Mouse (Mus musculus) neural tube, embryonic 10.5 days (tissue): ENCODE measurements around the gene Prmt1.
A peak's percentile ranks its signal among the peaks of the same experiment; 100 is the strongest.
"Not testable (repeated sequence)": the region's sequence is repeated elsewhere in the genome, so short reads cannot be mapped to it uniquely, and the experiment has no call there.

Experiments
- DNase-seq: peaks from one replicate; pipeline ENCODE4 v3.0.0-alpha.2; 2017; ENCODE audit warnings: low spot score; ENCODE audit errors: extremely low spot score

Prmt1 gene

DNA sequence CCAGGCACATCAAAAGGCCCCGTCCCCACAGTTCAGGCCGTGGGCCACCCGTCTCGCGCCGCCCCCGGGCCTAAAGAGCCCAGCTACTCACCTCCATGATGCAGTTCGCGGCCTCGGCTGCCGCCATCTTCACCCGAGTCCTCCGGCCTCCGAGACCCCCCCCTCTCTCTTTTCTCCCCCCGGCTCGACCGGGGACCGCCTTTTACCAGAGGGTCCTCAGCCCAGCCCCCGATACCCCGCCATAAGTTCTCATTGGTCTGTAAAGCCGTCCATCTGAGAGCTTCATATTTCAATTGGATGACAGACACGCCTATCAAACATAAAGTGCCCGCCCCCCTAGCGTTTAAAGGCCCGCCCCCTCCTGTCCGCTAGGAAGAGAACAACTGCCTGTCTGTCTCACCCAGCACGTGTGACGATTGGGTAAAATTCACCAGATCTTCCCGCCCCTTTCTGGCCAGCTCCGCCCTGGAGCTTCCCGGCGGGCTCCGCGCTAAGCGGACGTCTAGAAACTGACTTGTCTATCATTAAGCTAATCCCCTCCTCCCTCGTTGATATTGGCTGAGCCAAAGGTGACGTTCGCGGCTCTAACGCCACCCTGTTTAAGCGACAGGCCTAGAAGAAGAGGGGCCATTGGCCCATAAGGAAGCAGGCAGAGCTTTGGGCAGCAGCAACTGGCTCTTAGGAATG, at the start of gene Prmt1:
Gene Prmt1, minus strand, starts transcription at position 377 of the 687 bp plus-strand sequence.
- peak; percentile 94 for DNase-seq

DNA sequence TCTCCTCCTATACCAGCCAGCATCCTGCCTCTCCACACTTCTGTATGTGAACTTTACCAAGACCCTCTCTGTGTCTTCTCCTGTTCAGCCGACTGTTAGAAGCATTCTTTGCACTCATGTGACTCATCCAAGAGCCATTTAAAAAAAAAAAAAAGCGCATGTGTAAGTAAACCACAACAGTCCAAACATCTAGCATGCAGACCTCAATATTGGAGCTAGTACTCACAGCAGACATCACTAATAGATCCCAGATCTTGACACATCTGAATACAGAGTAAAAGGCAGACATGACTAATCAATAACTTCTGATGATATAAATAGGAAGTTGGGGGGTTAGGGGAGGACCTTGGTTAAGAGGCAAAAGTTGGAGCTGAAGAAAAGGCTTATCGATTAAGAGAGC, 49.3 kb upstream of the Prmt1 start:
- DNase-seq: no peak

DNA sequence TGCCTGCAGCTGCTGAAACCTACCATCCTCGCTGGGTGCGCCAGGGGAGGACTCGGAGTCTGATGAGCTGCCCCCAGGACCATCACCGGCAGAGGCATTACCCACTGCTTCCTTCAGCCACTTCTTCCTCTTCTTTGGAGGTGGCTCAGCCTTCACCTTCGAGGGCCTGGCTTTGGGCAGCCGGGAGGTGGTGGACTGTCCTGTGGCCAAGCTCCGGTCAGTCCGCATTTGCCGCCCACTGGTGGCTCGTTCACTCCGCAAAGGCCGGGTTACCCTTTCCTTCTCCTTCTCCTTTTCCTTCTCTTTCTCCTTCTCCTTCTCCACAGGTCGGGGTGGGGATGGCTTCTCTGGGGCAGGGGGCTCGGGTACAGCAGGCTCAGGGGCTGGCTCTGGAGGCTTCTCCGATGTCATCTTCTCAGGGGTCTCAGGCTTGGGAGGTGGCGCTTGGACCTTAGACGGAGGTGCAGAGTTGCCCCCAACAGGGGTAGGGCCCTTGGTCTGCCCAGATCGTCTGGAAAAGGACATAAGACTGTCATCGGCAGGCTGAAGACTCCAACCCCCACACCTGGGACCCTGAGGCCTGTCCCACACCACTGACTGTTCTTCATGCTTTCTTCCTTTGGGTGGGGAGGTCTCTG, 47.5 kb upstream of the Prmt1 start:
- no peak for DNase-seq

DNA sequence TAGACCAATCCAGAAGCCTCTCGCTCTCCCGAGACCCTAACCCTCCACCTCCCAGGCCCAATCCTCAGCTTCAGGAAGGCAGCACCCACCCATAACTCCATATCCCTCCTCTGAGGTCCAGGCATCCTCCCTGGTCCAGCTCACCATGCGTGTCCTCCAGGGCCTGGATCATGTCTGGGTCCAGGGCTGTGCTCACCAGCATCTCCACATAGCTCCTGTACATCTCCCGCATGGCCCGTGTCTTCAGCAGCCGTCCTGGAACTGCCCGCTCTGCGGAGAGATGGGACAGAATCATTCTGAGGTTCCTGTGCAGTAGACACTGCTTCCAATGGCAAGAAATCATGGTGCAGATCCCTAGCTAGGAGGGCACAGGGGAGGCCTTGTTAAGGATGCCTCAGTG, 44.5 kb upstream of the Prmt1 start:
- DNase-seq: no peak

DNA sequence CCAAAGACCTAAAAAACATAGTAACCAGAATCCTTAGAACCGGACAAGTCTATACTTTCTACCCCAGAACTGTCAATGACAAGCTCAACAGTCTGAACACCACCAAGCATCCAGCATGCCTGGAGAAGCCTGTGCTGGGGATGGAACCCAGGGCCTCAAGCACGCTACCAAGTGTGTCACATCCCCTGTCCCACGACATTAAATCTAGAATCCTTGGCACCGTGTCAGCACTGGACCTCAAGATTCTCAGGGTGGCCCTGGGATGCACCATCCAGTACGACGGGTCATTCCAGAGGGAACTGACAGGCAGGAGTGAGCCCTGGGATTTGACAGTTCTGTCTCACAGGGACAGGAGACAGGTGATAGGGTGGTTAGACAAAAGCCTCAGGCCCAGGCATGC, 43.6 kb upstream of the Prmt1 start:
- DNase-seq: no peak

DNA sequence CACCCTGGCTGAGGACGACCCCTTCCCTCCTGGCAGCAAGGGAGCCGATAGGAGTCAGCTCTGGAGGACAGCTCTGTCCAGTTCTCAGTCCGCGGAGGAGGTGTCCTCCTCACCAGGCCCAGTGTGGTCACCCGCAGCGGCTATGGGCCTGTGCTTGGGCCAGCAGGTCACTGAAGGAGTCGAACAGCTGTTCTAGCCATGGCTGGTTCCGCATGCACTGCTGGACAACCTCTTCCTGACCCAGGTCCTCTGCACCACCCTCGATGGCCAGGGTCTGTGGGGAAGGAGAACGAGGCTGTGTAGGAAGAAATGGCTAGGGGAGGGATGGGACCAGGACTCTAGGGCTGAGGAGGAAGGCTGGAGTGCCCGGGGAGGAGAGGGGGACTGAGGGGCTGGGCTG, 42.0 kb upstream of the Prmt1 start:
- DNase-seq: no peak

DNA sequence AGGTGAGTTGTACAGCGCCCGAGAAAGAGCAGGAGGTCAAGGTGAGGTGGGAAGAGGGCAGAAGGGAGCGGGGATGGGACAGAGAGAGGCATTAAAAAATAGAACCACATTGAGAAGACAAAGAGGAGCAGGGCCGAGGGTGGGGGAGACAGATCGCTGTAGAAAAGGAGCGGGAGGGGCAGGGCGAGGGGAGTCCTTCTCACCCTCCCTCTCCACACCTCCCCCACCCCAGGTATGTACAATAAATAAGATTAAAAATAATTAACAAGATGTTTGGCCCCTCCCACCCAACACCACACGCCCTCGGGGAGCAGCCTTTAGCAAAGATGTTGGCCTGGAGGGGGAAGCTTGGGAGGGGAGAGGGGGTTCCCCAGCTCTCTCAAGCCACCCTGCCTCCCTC, 41.4 kb upstream of the Prmt1 start:
- DNase-seq: no peak

DNA sequence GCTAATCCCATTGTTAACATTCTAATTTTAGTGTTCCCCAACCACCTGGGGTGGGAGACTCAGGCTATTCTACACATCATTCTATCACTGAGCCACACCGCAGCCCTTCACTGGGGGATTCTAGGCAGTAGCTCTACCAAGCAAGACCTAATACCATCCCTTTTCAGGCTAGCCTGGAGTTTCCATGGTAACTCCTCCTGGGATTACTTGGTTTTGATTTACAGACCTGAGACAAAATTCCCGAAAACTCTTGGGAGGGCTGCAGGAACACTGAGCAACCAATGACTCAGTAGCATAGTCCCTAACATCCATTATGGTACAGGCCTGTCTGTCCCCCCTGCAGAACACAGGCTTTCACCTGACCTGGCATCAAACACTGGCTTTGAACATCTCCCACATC, 39.9 kb upstream of the Prmt1 start:
- DNase-seq: no peak

DNA sequence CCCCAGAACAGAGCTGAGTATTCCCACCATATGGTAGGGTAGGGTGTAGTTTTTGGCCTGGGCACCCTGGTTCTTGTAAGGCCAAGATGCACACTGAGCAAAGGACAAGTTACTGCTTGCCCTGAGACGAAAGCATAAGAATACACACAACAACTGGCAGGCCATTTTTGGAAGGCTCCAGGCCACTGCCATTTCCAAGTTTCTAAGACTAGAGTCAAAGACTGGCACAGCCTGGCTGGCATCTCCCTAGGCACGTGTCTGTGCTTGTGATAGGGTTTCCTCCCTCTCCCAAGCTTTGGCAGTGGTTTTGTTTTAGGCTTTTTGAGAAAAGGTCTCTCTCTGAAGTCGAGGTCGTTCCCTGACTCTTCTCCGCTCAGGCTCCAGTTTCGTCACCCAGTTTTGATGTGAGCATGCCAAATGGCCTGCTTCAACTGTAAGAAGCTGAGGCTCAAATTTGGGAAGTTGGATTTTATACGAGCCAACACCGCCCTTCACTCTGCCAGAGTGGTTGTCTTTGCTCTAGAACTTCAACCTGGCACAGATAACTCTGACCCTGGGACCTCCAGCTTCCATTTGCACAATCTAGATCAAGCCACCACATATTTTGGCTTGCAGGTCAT, 39.3 kb upstream of the Prmt1 start:
- DNase-seq: no peak

DNA sequence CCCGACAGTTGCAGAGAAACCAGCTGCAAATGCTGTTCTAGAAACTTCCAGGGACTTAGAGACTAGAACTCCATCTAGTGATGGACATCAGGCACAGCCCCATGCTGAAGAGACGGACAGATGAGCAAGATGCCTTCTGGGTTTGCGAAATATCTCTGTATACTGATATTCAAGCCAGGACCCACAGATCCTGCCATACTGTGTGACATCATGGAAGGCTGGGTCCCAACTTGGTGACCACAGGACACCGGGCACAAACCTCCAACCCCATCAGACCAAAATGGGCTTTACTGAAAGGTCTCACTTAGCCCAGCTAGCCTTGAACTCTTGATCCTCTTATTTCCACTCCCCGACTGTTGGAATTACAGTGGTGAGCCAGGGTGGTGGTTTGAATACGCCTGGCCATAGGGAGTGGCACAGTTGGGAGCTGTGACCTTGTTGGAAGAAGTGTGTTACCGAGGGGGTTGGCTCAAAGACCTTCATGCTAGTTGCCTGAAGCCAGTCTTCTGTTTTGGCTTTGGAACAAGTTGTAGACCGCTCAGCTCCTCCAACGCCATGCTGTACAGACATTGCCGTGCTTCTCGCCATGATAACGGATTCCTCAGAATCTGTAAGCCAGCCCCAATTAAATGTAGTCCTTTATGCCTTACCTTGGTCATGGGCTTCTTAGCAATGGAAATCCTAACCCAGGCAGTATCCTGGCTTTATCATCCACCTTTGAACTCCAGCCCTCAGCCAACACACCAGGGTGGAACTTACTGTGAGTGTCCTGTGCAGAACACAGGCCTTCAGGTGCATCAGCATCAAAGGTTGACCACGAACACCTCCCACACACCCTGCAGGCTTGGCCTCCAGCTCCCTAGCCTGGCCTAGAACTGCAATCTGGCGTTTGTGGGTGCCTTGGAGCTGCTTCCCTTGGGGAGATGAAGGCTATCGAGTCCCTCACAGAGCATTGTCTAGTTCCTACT, 38.2 kb upstream of the Prmt1 start:
- no peak for DNase-seq

DNA sequence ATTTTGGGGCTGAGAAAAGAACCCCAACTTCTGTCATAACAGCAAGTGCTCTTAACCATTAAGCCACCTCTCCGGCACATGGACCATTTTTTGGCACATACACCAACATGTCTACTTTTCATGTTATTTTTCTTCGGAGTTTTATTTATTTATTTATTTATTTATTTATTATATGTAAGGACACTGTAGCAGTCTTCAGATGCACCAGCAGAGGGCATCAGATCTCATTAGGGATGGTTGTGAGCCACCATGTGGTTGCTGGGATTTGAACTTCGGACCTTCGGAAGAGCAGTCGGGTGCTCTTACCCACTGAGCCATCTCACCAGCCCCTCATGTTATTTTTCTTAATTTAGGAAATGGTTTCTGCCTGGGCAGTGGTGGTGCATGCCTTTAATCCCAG, 37.3 kb upstream of the Prmt1 start:
- not testable (repeated sequence) for DNase-seq

DNA sequence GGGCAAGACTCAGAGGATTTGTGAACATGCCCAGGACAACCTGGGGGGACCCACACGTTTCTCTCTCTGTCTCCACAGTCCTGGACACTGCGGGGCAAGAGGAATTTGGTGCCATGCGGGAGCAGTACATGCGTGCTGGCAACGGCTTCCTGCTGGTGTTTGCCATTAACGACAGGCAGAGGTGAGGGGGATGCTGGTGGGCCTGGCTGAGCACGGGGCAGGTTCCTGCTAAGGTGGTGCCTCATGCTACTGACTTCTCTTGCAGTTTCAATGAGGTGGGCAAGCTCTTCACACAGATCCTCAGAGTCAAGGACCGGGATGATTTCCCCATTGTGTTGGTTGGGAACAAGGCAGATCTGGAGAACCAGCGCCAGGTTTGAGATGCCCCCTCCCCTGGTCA, 33.9 kb upstream of the Prmt1 start:
- DNase-seq: no peak

DNA sequence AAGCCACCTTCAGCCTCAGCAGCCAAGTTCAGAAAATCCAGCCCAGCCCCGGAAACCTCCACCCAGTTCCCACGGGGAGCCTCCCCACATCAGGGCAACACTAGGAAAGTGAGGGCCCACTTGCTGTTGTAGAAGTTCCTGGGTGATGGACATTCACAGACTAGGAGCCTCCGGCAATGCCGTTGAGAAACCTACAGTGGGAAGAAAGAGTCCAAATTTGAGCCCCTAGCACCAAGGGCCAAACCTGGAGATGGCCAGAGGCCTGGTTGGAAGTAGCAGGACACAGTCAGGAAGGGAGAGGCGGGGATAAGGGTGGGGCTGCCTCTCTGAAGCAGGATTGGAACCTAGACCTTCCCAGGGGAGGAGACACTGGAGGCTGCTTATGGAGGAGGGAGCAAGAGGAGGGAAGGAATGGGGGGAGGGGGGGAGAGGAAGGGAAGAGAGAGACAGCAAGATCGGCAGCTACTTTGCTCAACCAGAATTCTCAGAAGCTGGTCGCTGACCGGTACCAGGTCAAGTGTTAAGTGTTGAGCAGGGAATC, 32.7 kb upstream of the Prmt1 start:
- no peak for DNase-seq

DNA sequence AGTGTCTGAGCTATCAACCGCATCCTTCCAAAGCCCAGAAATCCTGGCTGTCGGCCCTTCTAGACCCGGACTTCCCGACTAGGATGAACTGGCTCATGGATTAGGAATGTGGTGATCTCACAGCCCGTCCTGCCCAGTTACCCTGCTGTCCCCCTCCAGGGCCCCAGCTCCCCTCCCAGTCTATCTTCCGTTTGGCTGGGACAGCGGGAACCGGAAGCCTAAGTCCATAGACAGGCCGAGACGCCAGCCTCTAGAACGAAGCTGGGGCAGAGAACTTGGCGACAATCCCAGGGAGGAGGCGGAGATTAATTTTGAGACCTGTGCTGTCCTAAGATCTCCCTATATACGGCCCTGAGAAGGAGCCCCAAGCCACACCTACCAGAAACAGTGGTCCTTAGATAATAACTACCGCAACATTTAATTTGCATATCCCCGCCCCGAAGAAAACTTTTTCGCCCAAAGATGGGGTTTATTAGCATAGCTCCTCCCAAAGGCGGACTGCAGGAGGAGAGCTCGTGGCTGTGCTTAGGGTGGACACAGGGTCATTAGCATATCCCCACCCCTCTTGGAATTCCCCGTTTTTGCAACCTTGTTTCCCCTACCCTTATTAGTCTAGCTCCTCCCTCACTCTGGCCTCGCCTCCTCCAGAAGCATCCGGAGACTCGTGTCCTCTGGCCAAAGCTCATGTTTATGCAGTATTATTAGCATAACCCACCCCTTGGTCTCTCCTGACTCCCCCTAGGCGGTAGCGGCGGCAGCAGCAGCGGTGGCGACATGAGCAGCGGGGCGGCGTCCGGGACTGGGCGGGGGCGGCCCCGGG, 31.1 kb upstream of the Prmt1 start, which contains the start of gene Rras:
Gene Rras, plus strand, starts transcription at position 720 of the 820 bp plus-strand sequence.
- DNase-seq: peak; percentile 86

DNA sequence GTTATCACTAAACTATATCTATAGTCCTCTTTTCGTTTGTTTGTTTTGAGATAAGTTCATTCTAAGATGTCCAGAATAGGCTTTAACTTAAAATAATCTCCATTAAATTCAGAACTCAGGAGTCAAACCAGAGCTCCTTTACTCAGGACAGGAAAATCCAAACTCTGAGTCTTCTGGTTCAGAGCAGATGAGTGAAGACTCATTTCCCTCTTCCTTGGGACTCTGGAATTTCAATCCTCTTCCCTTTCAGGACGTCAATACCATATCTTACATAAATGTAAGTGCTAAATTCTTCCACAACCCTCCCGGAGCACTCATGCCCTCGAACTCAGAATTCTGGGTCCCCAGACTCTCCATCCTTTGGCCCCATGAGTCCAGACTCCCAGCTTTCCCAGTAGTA, 30.4 kb upstream of the Prmt1 start:
- no peak for DNase-seq

DNA sequence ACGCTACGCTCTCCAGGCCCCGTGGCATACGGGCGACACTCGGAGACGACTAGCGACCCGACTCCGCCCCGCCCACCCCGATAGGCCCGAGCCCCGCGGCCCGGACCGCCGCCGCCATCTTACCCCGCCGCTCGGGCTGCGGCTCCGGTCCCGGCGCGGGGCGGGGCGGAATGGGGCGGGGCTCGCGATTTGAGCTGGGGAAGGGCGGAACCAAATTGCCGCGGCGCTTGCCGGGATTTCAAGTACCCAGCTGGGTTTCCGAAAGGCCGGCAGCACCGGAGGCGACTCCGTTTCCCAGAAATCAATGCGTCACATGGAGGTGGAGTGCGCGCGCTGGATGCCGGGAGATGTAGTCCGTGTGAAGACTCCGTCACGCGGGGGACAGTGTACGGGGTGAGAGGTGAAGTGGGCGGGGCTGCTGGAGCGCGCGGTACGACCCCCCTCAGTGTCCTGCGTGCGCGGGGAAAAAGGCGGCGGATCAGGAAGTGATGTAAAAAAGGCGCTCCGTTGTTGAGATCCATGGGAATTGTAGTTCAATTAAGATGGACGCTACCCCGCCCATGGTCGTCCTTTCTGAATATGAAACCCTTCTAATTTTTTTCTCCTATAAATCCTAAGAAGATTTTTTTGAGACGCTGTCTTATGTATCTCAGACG, 29.7 kb upstream of the Prmt1 start, which contains the start of gene Scaf1:
Gene Scaf1, minus strand, starts transcription at position 407 of the 656 bp plus-strand sequence.
- DNase-seq: peak; percentile 99

DNA sequence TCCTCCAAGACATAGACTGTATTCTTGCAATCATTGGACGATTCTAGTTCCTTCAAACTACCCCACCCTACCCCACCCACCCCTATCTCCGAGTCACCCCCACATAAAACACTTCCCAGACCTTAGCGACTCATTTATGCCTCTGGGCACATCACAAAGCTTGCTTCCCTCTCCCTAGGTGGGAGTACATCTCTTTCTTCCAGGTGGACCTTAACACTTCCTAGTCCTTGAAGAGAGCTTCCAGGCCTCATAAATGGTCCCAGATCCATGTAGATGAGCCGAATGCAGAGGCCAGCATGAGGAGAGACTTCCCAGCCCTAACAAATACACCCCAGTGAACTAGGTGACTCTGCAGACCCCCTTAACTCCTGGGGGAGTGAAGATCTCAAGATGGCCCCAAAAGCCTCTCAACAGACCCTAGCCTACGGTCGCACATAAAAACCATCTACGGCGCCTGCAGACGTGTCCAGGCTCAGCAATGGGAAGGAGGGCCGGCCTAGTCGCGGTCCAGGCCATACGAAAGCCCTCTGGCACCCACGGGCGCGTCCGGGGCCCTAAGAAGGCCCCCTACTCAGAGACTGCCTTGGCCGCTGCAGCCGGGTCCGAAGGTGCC, 29.1 kb upstream of the Prmt1 start:
- no peak for DNase-seq

DNA sequence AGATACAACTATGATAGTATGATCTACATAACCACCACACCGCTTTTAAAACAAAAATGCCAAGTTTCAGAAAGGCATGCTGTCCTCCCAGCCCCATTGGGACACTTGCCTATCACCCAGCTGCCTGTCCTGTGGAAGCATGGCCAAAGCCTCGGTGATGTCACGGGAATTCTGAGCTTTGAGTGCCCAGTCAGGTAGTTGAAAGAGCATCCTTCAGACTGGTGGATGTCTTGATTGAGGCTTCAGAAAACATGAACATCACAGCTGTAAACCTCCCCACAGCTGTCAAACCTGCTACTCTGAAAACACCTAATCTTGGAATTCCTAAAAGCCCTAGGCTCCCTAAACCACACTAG, 27.7 kb upstream of the Prmt1 start:
- no peak for DNase-seq

DNA sequence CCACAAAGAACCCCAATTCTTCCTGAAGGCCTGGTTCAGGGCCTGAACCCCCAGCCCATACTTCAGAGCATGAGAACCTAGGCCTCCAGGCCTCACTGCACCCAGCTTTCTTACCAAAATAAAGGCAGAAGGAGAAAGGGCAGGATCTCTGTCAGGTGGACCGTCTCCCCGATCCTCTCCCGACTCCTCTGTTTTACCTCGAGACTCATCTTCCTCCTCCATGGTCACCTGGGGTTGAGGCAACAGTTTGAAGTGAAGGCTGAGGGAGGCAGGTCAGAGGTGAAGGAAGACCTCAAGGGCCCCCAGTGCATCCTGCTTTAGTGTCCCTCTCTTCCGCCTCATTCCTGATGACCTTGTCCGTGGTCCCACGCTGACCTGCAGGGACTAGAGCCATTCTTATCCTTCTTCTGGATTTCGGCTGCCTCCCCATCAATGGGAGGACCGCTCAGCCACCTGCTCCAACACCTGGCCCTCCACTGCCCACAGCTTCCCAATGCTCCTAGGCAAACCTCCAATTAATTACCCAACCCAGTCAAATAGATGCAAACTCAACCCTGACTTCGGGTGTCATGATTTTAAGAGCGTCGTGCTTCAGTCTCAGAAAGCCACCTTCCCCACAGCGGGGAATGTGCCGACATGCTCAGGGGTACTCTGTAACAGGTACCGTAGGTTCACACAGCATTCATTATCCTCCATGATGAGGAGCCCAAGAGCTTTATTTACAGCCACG, 27.2 kb upstream of the Prmt1 start:
- DNase-seq: no peak
